Mouse (Mus musculus) adrenal gland, postnatal 36 days (tissue): Measurements from ENCODE around the gene Ttyh1. TPM values are rescaled to one million over a fixed set of nuclear protein-coding genes. Genes with fewer than 3 reads are reported as not detected.

Experiments used
- DNase-seq, 2 experiments: peaks; one replicate each; pipeline ENCODE4 v3.0.0; 2021; ENCODE audit warnings: mixed read lengths in 1 of 2
- total RNA-seq, 2 experiments: library from RNA; stranded (reverse); gene quantifications; 2 replicates each; pipeline ENCODE4 v1.2.3; 2021

Gene Ttyh1
- total RNA-seq, 2 experiments from 2014 or later = 1.9 to 3.5 TPM

DNA sequence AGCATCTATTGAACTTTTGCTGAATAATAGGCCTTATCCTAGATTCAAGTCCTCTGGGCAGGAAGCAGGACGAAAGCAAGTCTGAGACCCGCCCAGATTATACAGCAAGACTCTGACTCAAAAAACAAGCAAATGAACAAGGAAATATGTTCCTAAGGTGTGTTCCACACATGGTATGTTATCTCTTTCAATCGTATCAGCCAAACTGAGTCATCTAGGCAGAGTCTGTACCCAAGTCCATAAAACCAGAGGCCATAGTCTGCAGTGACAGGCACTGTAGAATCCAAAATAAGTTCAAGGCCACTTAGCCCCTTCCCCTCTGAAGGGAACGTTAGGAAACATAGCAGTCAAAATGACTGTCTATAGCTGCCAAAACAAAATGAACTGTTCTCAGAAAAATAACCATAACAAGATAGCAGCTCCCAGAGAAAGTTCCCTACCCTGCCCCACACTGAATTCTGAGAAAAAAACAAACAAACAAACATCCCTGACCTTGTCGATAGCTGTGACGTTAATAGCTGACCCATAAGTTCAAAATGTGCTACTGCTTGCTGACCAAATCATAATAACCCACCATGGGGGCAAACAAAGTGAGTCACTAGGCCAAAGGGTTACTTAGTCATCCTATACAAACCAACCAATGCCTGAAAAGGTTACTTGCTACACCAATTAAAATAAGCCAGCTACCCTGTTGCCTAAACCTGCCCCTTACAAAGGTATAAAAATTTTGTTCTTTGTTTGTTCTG, 51.2 kb downstream of the Ttyh1 start:
- DNase-seq = no peak

DNA sequence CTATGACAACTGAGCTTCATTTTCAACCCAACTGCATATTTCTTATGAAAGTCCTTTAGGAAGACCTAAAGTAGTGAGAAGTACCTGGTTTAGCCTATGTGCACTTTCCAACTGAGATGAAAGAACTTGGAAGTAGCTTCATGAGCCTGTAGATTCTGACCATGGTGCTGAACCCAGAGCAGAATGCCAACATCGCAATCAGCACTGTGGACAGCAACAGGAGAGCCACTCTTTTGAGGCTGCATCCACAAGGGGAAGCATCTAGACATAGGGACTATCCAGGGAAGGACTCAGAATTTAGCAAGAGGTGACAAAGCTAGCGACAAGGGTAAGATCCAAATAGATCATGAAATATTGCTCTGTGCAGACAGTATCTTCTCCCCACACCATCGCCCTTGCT, 59.2 kb downstream of the Ttyh1 start:
- DNase-seq = peak; percentile 65 to 77

Other genes starting within 250 kb of the Ttyh1 start
- gene Gm14548, start 221.3 kb upstream of the Ttyh1 start, total RNA-seq = under 1 TPM in 1 of 2 experiments, not detected in 1; 0.20 TPM
- gene Lilra6, start 203.9 kb upstream of the Ttyh1 start, total RNA-seq = under 1 TPM; 0.56 to 0.70 TPM
- 1 to 10 TPM; 2.2 to 2.4 TPM for gene Lair1, start 56.2 kb upstream of the Ttyh1 start, total RNA-seq
- gene Leng8, start 17.6 kb downstream of the Ttyh1 start, total RNA-seq = 10 to 100 TPM; 70.0 to 88.7 TPM
- gene Leng9, start 31.0 kb downstream of the Ttyh1 start, total RNA-seq = 10 to 100 TPM; 11.4 to 17.6 TPM
- gene Cdc42ep5, start 45.5 kb downstream of the Ttyh1 start, total RNA-seq = 10 to 100 TPM; 35.5 to 48.5 TPM
- gene Lilra5, start 118.3 kb downstream of the Ttyh1 start, total RNA-seq = 1 to 10 TPM; 1.9 to 2.5 TPM
- not detected for gene Ncr1, start 218.3 kb downstream of the Ttyh1 start, total RNA-seq